Mouse (Mus musculus): ENCODE measurements around the gene Kitl. TPM values are rescaled to one million over a fixed set of nuclear protein-coding genes. Genes with fewer than 3 reads are reported as not detected.
A peak's percentile ranks its signal among the peaks of the same experiment; 100 is the strongest.

Gene Kitl
- polyA plus RNA-seq, 2 experiments = 4.2 to 9.7 TPM

GRCm38 (mm10) chr10:100025665-100026064 lies 10.2 kb downstream of the Kitl start:
- DNase-seq (ENCODE audit: low read depth in 3 of 3, low spot score in 3 of 3) = no peak
- WGBS (ENCODE audit: insufficient replicate concordance) = 51% methylated on average over 8 of the region's 8 CpGs
- Histone ChIP-seq H3K27me3 (ENCODE audit: control insufficient read depth, insufficient read depth, low read length) (no peaks in the 10 kb centered on the region), H3K4me3 (ENCODE audit: insufficient read depth in 1 of 2, low read depth in 2 of 2, low read length in 2 of 2) (no peak overlapping the region), H3K27ac (no peak overlapping the region), H3K36me3 (replicated peaks; ENCODE audit: control insufficient read depth, insufficient read depth, low read depth) (no peaks in the 10 kb centered on the region), H3K9me3 (ENCODE audit: control insufficient read depth, low read length) (no peaks in the 10 kb centered on the region), H3K9ac (replicated peaks) (no peak overlapping the region), H3K4me1 (replicated peaks; ENCODE audit: control insufficient read depth in 2 of 2, insufficient read depth in 2 of 2, low read length in 1 of 2) (peaks cover 0 to 8% of the 10 kb centered on the region in 2 experiments; a peak in 1 of 4 replicates), H3K4me2 (ENCODE audit: low read depth) (no peak overlapping the region)
- TF ChIP-seq EP300 (IDR thresholded peaks at IDR 0.05; ENCODE audit: low read depth) (no peak), CTCF (IDR thresholded peaks at IDR 0.05; ENCODE audit: low read depth) (no peak)
- no peak for ATAC-seq (ENCODE audit: insufficient read depth)

- DNase-seq (ENCODE audit: low read depth in 3 of 3, low spot score in 3 of 3) = no peak
- Histone ChIP-seq H3K27ac (no peak overlapping the region), H3K9ac (replicated peaks) (no peak overlapping the region), H3K4me2 (ENCODE audit: low read depth) (0 out of 2 replicates have a peak overlapping the region, but pooled peaks have one; percentile 4), H3K9me3 (ENCODE audit: control insufficient read depth, low read length) (no peaks in the 10 kb centered on the region), H3K4me1 (replicated peaks; ENCODE audit: control insufficient read depth in 2 of 2, insufficient read depth in 2 of 2, low read length in 1 of 2) (peaks cover 0 to 10% of the 10 kb centered on the region in 2 experiments; a peak in 2 of 4 replicates), H3K27me3 (ENCODE audit: control insufficient read depth, insufficient read depth, low read length) (no peaks in the 10 kb centered on the region), H3K36me3 (replicated peaks; ENCODE audit: control insufficient read depth, insufficient read depth, low read depth) (no peaks in the 10 kb centered on the region), H3K4me3 (ENCODE audit: insufficient read depth in 1 of 2, low read depth in 2 of 2, low read length in 2 of 2) (no peak overlapping the region)
- WGBS (ENCODE audit: insufficient replicate concordance) = 50% methylated on average over 1 of the region's 1 CpGs
- ATAC-seq (ENCODE audit: insufficient read depth) = no peak
- TF ChIP-seq CTCF (IDR thresholded peaks at IDR 0.05; ENCODE audit: low read depth) (no peak), EP300 (IDR thresholded peaks at IDR 0.05; ENCODE audit: low read depth) (no peak)
These were observed 11.3 kb downstream of the Kitl start for GRCm38 (mm10) chr10:100026778-100027177.

GRCm38 (mm10) chr10:100030385-100030784 lies 15.0 kb downstream of the Kitl start:
- no peak for TF ChIP-seq EP300 (IDR thresholded peaks at IDR 0.05; ENCODE audit: low read depth)
- TF ChIP-seq CTCF (IDR thresholded peaks at IDR 0.05; ENCODE audit: low read depth) = no peak
- ATAC-seq (ENCODE audit: insufficient read depth) = no peak
- H3K9ac ChIP-seq (replicated peaks) = no peak overlapping the region

GRCm38 (mm10) chr10:100030980-100031516 lies 15.6 kb downstream of the Kitl start:
- H3K4me1 ChIP-seq (replicated peaks; ENCODE audit: control insufficient read depth in 2 of 2, insufficient read depth in 2 of 2, low read length in 1 of 2) = peaks cover 0 to 19% of the 10 kb centered on the region in 2 experiments; a peak in 2 of 4 replicates
- no peaks in the 10 kb centered on the region for H3K9me3 ChIP-seq (ENCODE audit: control insufficient read depth, low read length)
- TF ChIP-seq CTCF (IDR thresholded peaks at IDR 0.05; ENCODE audit: low read depth) (no peak), EP300 (IDR thresholded peaks at IDR 0.05; ENCODE audit: low read depth) (no peak)
- H3K4me2 ChIP-seq (ENCODE audit: low read depth) = peak overlapping the region; percentile 31; the same call in 1 of the 2 replicates
- WGBS (ENCODE audit: insufficient replicate concordance) = 55% methylated on average over 12 of the region's 12 CpGs
- no peak for DNase-seq (ENCODE audit: low read depth in 3 of 3, low spot score in 3 of 3)
- no peak overlapping the region for H3K27ac ChIP-seq
- H3K36me3 ChIP-seq (replicated peaks; ENCODE audit: control insufficient read depth, insufficient read depth, low read depth) = no peaks in the 10 kb centered on the region
- no peak for ATAC-seq (ENCODE audit: insufficient read depth)
- no peaks in the 10 kb centered on the region for H3K27me3 ChIP-seq (ENCODE audit: control insufficient read depth, insufficient read depth, low read length)
- no peak overlapping the region for H3K4me3 ChIP-seq (ENCODE audit: insufficient read depth in 1 of 2, low read depth in 2 of 2, low read length in 2 of 2)
- no peak overlapping the region for H3K9ac ChIP-seq (replicated peaks)

More at GRCm38 (mm10) chr10:100030385-100030784, 15.0 kb downstream of the Kitl start:
- Histone ChIP-seq H3K36me3 (replicated peaks; ENCODE audit: control insufficient read depth, insufficient read depth, low read depth) (no peaks in the 10 kb centered on the region), H3K4me1 (replicated peaks; ENCODE audit: control insufficient read depth in 2 of 2, insufficient read depth in 2 of 2, low read length in 1 of 2) (peaks cover 0 to 16% of the 10 kb centered on the region in 2 experiments; a peak in 2 of 4 replicates), H3K27me3 (ENCODE audit: control insufficient read depth, insufficient read depth, low read length) (no peaks in the 10 kb centered on the region), H3K4me3 (ENCODE audit: insufficient read depth in 1 of 2, low read depth in 2 of 2, low read length in 2 of 2) (no peak overlapping the region), H3K4me2 (ENCODE audit: low read depth) (no peak overlapping the region), H3K27ac (no peak overlapping the region), H3K9me3 (ENCODE audit: control insufficient read depth, low read length) (no peaks in the 10 kb centered on the region)
- 58% methylated on average over 5 of the region's 5 CpGs for WGBS (ENCODE audit: insufficient replicate concordance)
- no peak for DNase-seq (ENCODE audit: low read depth in 3 of 3, low spot score in 3 of 3)

- 8% methylated on average over 11 of the region's 11 CpGs for WGBS (ENCODE audit: insufficient replicate concordance)
- DNase-seq (ENCODE audit: low read depth in 3 of 3, low spot score in 3 of 3) = no peak
- Histone ChIP-seq H3K4me1 (replicated peaks; ENCODE audit: control insufficient read depth in 2 of 2, insufficient read depth in 2 of 2, low read length in 1 of 2) (peaks cover 0 to 17% of the 10 kb centered on the region in 2 experiments; a peak in 2 of 4 replicates), H3K27me3 (ENCODE audit: control insufficient read depth, insufficient read depth, low read length) (no peaks in the 10 kb centered on the region), H3K4me2 (ENCODE audit: low read depth) (peak overlapping the region; percentile 31), H3K9ac (replicated peaks) (no peak overlapping the region), H3K27ac (no peak overlapping the region), H3K9me3 (ENCODE audit: control insufficient read depth, low read length) (no peaks in the 10 kb centered on the region), H3K36me3 (replicated peaks; ENCODE audit: control insufficient read depth, insufficient read depth, low read depth) (no peaks in the 10 kb centered on the region), H3K4me3 (ENCODE audit: insufficient read depth in 1 of 2, low read depth in 2 of 2, low read length in 2 of 2) (no peak overlapping the region)
- TF ChIP-seq CTCF (IDR thresholded peaks at IDR 0.05; ENCODE audit: low read depth) (no peak), EP300 (IDR thresholded peaks at IDR 0.05; ENCODE audit: low read depth) (no peak)
- ATAC-seq (ENCODE audit: insufficient read depth) = no peak
These were observed 16.2 kb downstream of the Kitl start for GRCm38 (mm10) chr10:100031631-100032030.

Measured in liver, embryonic 14.5 days (tissue).